Mouse (Mus musculus) brain, embryonic 14.5 days (tissue): Measurements from ENCODE around the gene Rcn3. TPM values are rescaled to one million over a fixed set of nuclear protein-coding genes. Genes with fewer than 3 reads are reported as not detected.

Experiments used
- DNase-seq: peaks from one replicate; pipeline ENCODE4 v3.0.0-alpha.2; 2011; ENCODE audit warnings: low read depth
- CTCF ChIP-seq: fragments of 200-500 bp; IDR thresholded peaks from 2 replicates; pipeline ENCODE4 v1.5.1; 2012; ENCODE audit warnings: inconsistent platforms, mild to moderate bottlenecking, moderate library complexity, borderline replicate concordance; ENCODE audit not compliant: insufficient read depth, insufficient read length; ENCODE audit errors: extremely low read depth
- POLR2A ChIP-seq: fragments of 200-500 bp; IDR thresholded peaks from 2 replicates; pipeline ENCODE4 v1.6.1; 2012; ENCODE audit warnings: mild to moderate bottlenecking, inconsistent platforms, borderline replicate concordance; ENCODE audit not compliant: poor library complexity, insufficient read depth, insufficient read length, severe bottlenecking; ENCODE audit errors: extremely low read depth
- polyA plus RNA-seq: library from polyadenylated mRNA; depleted of rRNA; stranded (reverse); fragments of >200 nt; gene quantifications from 2 replicates; pipeline ENCODE4 v1.2.3, GENCODE M21; 2012; rRNA removed

Rcn3 gene
- polyA plus RNA-seq, 1 experiment, result 101 TPM

GRCm38 (mm10) chr7:45045741-45046140 lies 46.3 kb downstream of the Rcn3 start:
- DNase-seq, result no peak

DNA sequence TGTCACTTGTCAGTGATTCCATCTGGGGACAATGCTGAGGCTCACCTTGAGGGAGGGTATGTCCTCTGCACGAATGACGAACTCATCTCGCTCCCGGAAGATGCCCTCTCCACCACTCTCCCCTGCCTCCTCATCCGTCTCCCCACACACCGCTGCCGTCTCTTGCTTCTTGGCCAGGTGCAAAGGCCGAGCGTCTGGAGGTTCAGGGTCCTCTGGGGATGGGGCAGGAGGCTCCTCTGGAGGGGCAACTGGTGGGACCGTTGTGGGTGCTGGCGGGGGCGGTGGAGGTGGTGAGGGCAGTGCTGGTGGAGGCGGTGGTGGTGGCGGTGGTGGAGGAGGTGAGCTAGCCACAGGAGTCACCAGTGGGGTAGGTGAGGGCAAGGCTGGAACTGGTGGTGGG lies 48.7 kb downstream of the Rcn3 start:
- DNase-seq, result no peak
- TF ChIP-seq POLR2A (no peak), CTCF (no peak)

More at GRCm38 (mm10) chr7:45045741-45046140, 46.3 kb downstream of the Rcn3 start:
- TF ChIP-seq POLR2A (no peak), CTCF (no peak)

DNA sequence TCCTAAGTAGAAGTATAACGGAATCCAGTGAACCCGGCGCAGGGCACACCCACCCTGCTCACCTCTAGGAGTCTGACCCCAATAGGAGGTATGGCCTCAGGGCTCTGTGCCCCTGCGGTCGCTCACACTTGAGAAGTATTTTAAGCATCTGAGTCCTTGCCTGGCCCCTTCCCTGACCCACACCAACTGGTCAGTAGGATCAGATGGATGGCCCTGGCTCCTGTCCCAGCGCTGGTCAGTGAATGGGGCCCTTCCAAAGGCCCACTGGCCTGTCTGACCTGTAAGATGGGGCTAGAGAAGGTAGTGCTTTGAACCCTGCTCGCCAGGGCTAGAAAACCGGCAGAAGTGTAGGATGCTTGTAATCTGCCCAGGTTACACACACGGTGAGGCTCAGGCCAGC lies 51.2 kb downstream of the Rcn3 start:
- no peak for TF ChIP-seq POLR2A
- no peak for TF ChIP-seq CTCF
- DNase-seq, result no peak

DNA sequence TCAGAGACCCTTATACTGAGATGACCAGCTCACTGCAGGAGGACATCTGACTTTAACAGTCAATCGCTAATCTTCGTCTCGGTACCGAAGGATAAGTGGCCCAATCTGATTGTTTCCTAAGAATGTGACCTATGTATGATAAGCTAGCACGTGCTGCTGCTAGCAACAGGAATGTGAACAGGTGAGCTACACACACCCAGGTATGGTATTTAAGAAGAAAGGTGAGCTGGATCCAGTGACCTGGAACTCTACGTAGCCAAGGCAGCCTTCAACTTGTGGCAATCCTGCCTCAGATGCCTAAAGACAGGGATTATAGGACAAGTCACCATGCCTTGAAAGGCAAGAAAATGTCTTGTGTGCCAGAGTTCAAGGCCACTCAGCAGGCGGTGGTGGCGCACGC lies 53.6 kb downstream of the Rcn3 start:
- no peak for DNase-seq
- TF ChIP-seq POLR2A (no peak), CTCF (no peak)

- no peak for TF ChIP-seq POLR2A
- peak; percentile 77 for TF ChIP-seq CTCF
- peak; percentile 39 for DNase-seq
Measured at GRCm38 (mm10) chr7:45037720-45038361, 54.2 kb downstream of the Rcn3 start.

DNA sequence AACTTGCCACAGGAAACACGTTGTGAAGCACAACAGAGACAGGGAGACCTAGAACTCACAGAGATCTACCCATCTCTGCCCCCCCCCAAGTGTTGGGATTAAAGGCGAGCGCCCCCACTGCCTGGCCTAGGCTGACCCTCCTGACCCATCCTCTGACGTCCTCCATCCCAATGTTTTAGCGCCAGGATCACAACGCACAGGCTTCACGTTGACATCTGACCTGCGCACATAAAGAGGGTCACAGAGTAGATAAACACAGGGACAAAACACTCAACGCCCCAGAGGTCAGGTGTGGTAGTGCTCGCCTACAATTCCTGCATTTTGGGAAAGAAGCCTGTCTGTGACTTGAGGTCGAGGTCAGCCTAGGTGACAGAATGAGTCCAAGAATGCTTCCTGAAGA lies 55.3 kb downstream of the Rcn3 start:
- no peak for DNase-seq
- no peak for TF ChIP-seq CTCF
- no peak for TF ChIP-seq POLR2A

DNA sequence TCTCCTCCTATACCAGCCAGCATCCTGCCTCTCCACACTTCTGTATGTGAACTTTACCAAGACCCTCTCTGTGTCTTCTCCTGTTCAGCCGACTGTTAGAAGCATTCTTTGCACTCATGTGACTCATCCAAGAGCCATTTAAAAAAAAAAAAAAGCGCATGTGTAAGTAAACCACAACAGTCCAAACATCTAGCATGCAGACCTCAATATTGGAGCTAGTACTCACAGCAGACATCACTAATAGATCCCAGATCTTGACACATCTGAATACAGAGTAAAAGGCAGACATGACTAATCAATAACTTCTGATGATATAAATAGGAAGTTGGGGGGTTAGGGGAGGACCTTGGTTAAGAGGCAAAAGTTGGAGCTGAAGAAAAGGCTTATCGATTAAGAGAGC lies 56.4 kb downstream of the Rcn3 start:
- no peak for DNase-seq
- TF ChIP-seq CTCF (no peak), POLR2A (no peak)

GRCm38 (mm10) chr7:45033722-45034359 lies 58.2 kb downstream of the Rcn3 start:
- TF ChIP-seq POLR2A, result no peak
- no peak for TF ChIP-seq CTCF
- DNase-seq, result no peak

Other genes with a start within 250 kb of the Rcn3 start
- 141 and 160 TPM in 2 replicates for gene Akt1s1, start 243.2 kb downstream of the Rcn3 start, polyA plus RNA-seq
- 96.8 and 124 TPM in 2 replicates for gene Tbc1d17, start 243.1 kb downstream of the Rcn3 start, polyA plus RNA-seq
- 33.1 and 42.3 TPM in 2 replicates for gene Pnkp, start 235.1 kb downstream of the Rcn3 start, polyA plus RNA-seq
- 927 and 1,026 TPM in 2 replicates for gene Ptov1, start 222.4 kb downstream of the Rcn3 start, polyA plus RNA-seq
- gene Med25, start 199.5 kb downstream of the Rcn3 start, polyA plus RNA-seq, result 205 and 206 TPM in 2 replicates
- 29.7 and 47.4 TPM in 2 replicates for gene Fuz, start 196.1 kb downstream of the Rcn3 start, polyA plus RNA-seq
- gene Ap2a1, start 162.7 kb downstream of the Rcn3 start, polyA plus RNA-seq, result 165 and 185 TPM in 2 replicates
- 0.04 and 0.05 TPM in 2 replicates for gene Tsks, start 149.0 kb downstream of the Rcn3 start, polyA plus RNA-seq
- 102 and 135 TPM in 2 replicates for gene Cpt1c, start 117.4 kb downstream of the Rcn3 start, polyA plus RNA-seq
- 824 and 992 TPM in 2 replicates for gene Prmt1, start 105.7 kb downstream of the Rcn3 start, polyA plus RNA-seq
- 84.4 and 130 TPM in 2 replicates for gene Irf3, start 94.6 kb downstream of the Rcn3 start, polyA plus RNA-seq
- 20.5 and 33.9 TPM in 2 replicates for gene Bcl2l12, start 93.5 kb downstream of the Rcn3 start, polyA plus RNA-seq
- gene Scaf1, start 75.9 kb downstream of the Rcn3 start, polyA plus RNA-seq, result 125 and 147 TPM in 2 replicates
- 18.2 and 20.7 TPM in 2 replicates for gene Rras, start 74.3 kb downstream of the Rcn3 start, polyA plus RNA-seq
- 10.5 and 39.1 TPM in 2 replicates for gene Prr12, start 39.3 kb downstream of the Rcn3 start, polyA plus RNA-seq
- gene Nosip, start 29.8 kb downstream of the Rcn3 start, polyA plus RNA-seq, result 81.9 and 84.1 TPM in 2 replicates
- 25.0 and 30.6 TPM in 2 replicates for gene Prrg2, start 29.5 kb downstream of the Rcn3 start, polyA plus RNA-seq
- 11.7 and 17.3 TPM in 2 replicates for gene Fcgrt, start 11.6 kb upstream of the Rcn3 start, polyA plus RNA-seq
- gene Rps11, start 32.2 kb upstream of the Rcn3 start, polyA plus RNA-seq, result 421 and 634 TPM in 2 replicates
- gene Rpl13a, start 36.5 kb upstream of the Rcn3 start, polyA plus RNA-seq, result 2,550 and 2,843 TPM in 2 replicates
- 0.30 and 0.31 TPM in 2 replicates for gene Gm45713, start 44.0 kb upstream of the Rcn3 start, polyA plus RNA-seq
- 6.2 and 9.0 TPM in 2 replicates for gene Flt3l, start 44.2 kb upstream of the Rcn3 start, polyA plus RNA-seq
- 130 and 151 TPM in 2 replicates for gene Pih1d1, start 62.1 kb upstream of the Rcn3 start, polyA plus RNA-seq
- gene Aldh16a1, start 62.4 kb upstream of the Rcn3 start, polyA plus RNA-seq, result 26.4 and 34.2 TPM in 2 replicates
- gene Slc17a7, start 71.7 kb upstream of the Rcn3 start, polyA plus RNA-seq, result 6.7 and 25.8 TPM in 2 replicates
- 0.04 and 0.12 TPM in 2 replicates for gene Gfy, start 87.3 kb upstream of the Rcn3 start, polyA plus RNA-seq
- gene Pth2, start 88.8 kb upstream of the Rcn3 start, polyA plus RNA-seq, result 0.25 and 0.30 TPM in 2 replicates
- 0.70 and 1.1 TPM in 2 replicates for gene Ccdc155, start 112.7 kb upstream of the Rcn3 start, polyA plus RNA-seq
- gene Dkkl1, start 119.9 kb upstream of the Rcn3 start, polyA plus RNA-seq, result 1.4 and 2.1 TPM in 2 replicates
- gene Tead2, start 123.5 kb upstream of the Rcn3 start, polyA plus RNA-seq, result 184 and 312 TPM in 2 replicates
- gene Cd37, start 146.9 kb upstream of the Rcn3 start, polyA plus RNA-seq, result 1.4 and 1.5 TPM in 2 replicates
- gene Slc6a16, start 148.9 kb upstream of the Rcn3 start, polyA plus RNA-seq, result 0.70 and 0.86 TPM in 2 replicates
- gene Slc6a21, start 185.3 kb upstream of the Rcn3 start, polyA plus RNA-seq, result 0.11 TPM in 1 of 2 replicates, not detected in the other
- 19.0 and 20.3 TPM in 2 replicates for gene Trpm4, start 241.6 kb upstream of the Rcn3 start, polyA plus RNA-seq
- 0.48 and 1.3 TPM in 2 replicates for gene Hrc, start 243.1 kb upstream of the Rcn3 start, polyA plus RNA-seq